8 mouse cellular contexts compared by ENCODE assay signal in genomic region chr3:103809799-103810150, GRCm38 (mm10). TPM values are rescaled to one million over a fixed set of nuclear protein-coding genes. Genes with fewer than 3 reads are reported as not detected.
DNase-seq lines count a peak whose midpoint lies in the region; ATAC-seq and TF ChIP-seq lines count a peak whose summit lies in the region.

No protein-coding gene starts in this region.

- WGBS in heart, postnatal 0 days, result 2% methylated on average over 14 of the region's 14 CpGs
- 3% methylated on average over 14 of the region's 14 CpGs for WGBS in hindbrain, embryonic 14.5 days
- 2% methylated on average over 14 of the region's 14 CpGs for WGBS in midbrain, embryonic 13.5 days

- no peaks in the 10 kb centered on the region for H3K9me3 ChIP-seq in heart, postnatal 0 days (replicated peaks; ENCODE audit: control insufficient read depth, low read length)
- no peaks in the 10 kb centered on the region for H3K9me3 ChIP-seq in hindbrain, embryonic 14.5 days (ENCODE audit: control insufficient read depth, low read length)
- no peaks in the 10 kb centered on the region for H3K9me3 ChIP-seq in midbrain, embryonic 13.5 days

- TF ChIP-seq CTCF in heart, postnatal 0 days (IDR thresholded peaks at IDR 0.05; ENCODE audit: low read depth), result no peak
- no peak for TF ChIP-seq CTCF in bone marrow macrophage, adult 2 months (IDR thresholded peaks at IDR 0.05; ENCODE audit: low read depth, low read length)

- no peak for TF ChIP-seq EP300 in heart, postnatal 0 days (IDR thresholded peaks at IDR 0.05; ENCODE audit: low read depth)

- peak overlapping the region; percentile 62 for H3K4me2 ChIP-seq in heart, postnatal 0 days (ENCODE audit: low read depth, low read length)
- H3K4me2 ChIP-seq in hindbrain, embryonic 14.5 days (replicated peaks), result peak overlapping the region; percentile 68
- H3K4me2 ChIP-seq in midbrain, embryonic 13.5 days (replicated peaks), result peak overlapping the region; percentile 87

- ATAC-seq in heart, postnatal 0 days (ENCODE audit: insufficient read depth, low read depth), result 0 out of 2 replicates have a peak, but pooled peaks have one; percentile 12
- peak; percentile 64 for ATAC-seq in hindbrain, embryonic 14.5 days (ENCODE audit: low FRiP score)
- ATAC-seq in midbrain, embryonic 13.5 days, result peak; percentile 75

- H3K27ac ChIP-seq in heart, postnatal 0 days (ENCODE audit: low read depth), result peak overlapping the region; percentile 92
- peak overlapping the region; percentile 92 for H3K27ac ChIP-seq in bone marrow macrophage, adult 2 months (ENCODE audit: insufficient read depth, low read depth, low read length)
- peak overlapping the region; percentile 86 for H3K27ac ChIP-seq in hindbrain, embryonic 14.5 days
- H3K27ac ChIP-seq in midbrain, embryonic 13.5 days, result peak overlapping the region; percentile 89

- peak overlapping the region; percentile 74 for H3K4me3 ChIP-seq in heart, postnatal 0 days (ENCODE audit: low read depth, low read length)
- peak overlapping the region; percentile 99 for H3K4me3 ChIP-seq in bone marrow macrophage, adult 2 months (ENCODE audit: insufficient read depth, low read length)
- H3K4me3 ChIP-seq in hindbrain, embryonic 14.5 days (replicated peaks; ENCODE audit: low read length), result peak overlapping the region; percentile 67
- H3K4me3 ChIP-seq in midbrain, embryonic 13.5 days (replicated peaks), result peak overlapping the region; percentile 82

- peaks cover 32% of the 10 kb centered on the region for H3K36me3 ChIP-seq in heart, postnatal 0 days (replicated peaks; ENCODE audit: control insufficient read depth, insufficient read depth, low read length)
- H3K36me3 ChIP-seq in hindbrain, embryonic 14.5 days (replicated peaks; ENCODE audit: control insufficient read depth, insufficient read depth), result peaks cover 21% of the 10 kb centered on the region
- H3K36me3 ChIP-seq in midbrain, embryonic 13.5 days, result peaks cover 28% of the 10 kb centered on the region

- peak overlapping the region; percentile 65 for H3K9ac ChIP-seq in heart, postnatal 0 days (replicated peaks; ENCODE audit: low read depth, low read length)
- H3K9ac ChIP-seq in hindbrain, embryonic 14.5 days, result peak overlapping the region; percentile 82
- peak overlapping the region; percentile 85 for H3K9ac ChIP-seq in midbrain, embryonic 13.5 days (replicated peaks)

- no peaks in the 10 kb centered on the region for H3K4me1 ChIP-seq in heart, postnatal 0 days (ENCODE audit: control insufficient read depth, insufficient read depth)
- peaks cover 24% of the 10 kb centered on the region for H3K4me1 ChIP-seq in bone marrow macrophage, adult 2 months (ENCODE audit: control insufficient read depth, insufficient read depth, low read length)
- peaks cover 15% of the 10 kb centered on the region for H3K4me1 ChIP-seq in hindbrain, embryonic 14.5 days (replicated peaks; ENCODE audit: control insufficient read depth, insufficient read depth, low read length)
- H3K4me1 ChIP-seq in midbrain, embryonic 13.5 days (replicated peaks), result peaks cover 19% of the 10 kb centered on the region

- no peaks in the 10 kb centered on the region for H3K27me3 ChIP-seq in heart, postnatal 0 days (ENCODE audit: control insufficient read depth, insufficient read depth, low read length)
- H3K27me3 ChIP-seq in hindbrain, embryonic 14.5 days (ENCODE audit: control insufficient read depth, insufficient read depth, low read length), result no peaks in the 10 kb centered on the region
- H3K27me3 ChIP-seq in midbrain, embryonic 13.5 days, result no peaks in the 10 kb centered on the region

- no peak for DNase-seq in heart, postnatal 0 days (ENCODE audit: low spot score)
- no peak for DNase-seq in heart, adult 8-10 months (ENCODE audit: low spot score)
- DNase-seq in hindbrain, embryonic 14.5 days (ENCODE audit: low spot score), result no peak
- DNase-seq in spleen, postnatal 4 days (ENCODE audit: low spot score in 2 of 2), result no peak
- no peak for DNase-seq in urinary bladder, postnatal 36 days (ENCODE audit: low spot score in 2 of 2)
- DNase-seq in thymus, postnatal 36 days, result no peak

- no peak for TF ChIP-seq POLR2A in bone marrow macrophage, adult 2 months (IDR thresholded peaks at IDR 0.05; ENCODE audit: borderline replicate concordance, low read depth, low read length)

RNA-seq across cellular contexts. Expression of gene Gm43064, which starts 0.4 kb away (rescaled TPM):
- total RNA-seq in heart, postnatal 0 days (2014; rRNA removed; ENCODE audit: low replicate concordance), result 0.50 TPM in 1 of 2 replicates, not detected in the other
- polyA plus RNA-seq in heart, postnatal 0 days (2015; fragmentation: Nextera tagmentation; extraction: Ambion mirVana), result 0.37 TPM in 1 of 2 replicates, not detected in the other
- not detected for total RNA-seq in heart, adult 8-10 months (2022)
- not detected in 2 replicates for polyA plus RNA-seq in bone marrow macrophage, adult 2 months (2012; ENCODE audit: insufficient read depth, insufficient read length, missing spikeins)
- polyA plus RNA-seq in hindbrain, embryonic 14.5 days (2014; fragmentation: Nextera tagmentation; extraction: Ambion mirVana), result 0.54 TPM in 1 of 2 replicates, not detected in the other
- polyA plus RNA-seq in midbrain, embryonic 13.5 days (2015; fragmentation: Nextera tagmentation; extraction: Ambion mirVana), result 0.46 TPM in 1 of 2 replicates, not detected in the other

RNA-seq across cellular contexts. Expression of gene Ap4b1, which starts 0.5 kb away (rescaled TPM):
- total RNA-seq in heart, postnatal 0 days (2014; rRNA removed; ENCODE audit: low replicate concordance), result 14.5 and 38.1 TPM in 2 replicates
- 14.5 and 14.9 TPM in 2 replicates for polyA plus RNA-seq in heart, postnatal 0 days (2015; fragmentation: Nextera tagmentation; extraction: Ambion mirVana)
- 10 to 100 TPM; 14.0 to 16.6 (median 15.9) TPM for total RNA-seq in heart, adult 8-10 months (2022)
- polyA plus RNA-seq in bone marrow macrophage, adult 2 months (2012; ENCODE audit: insufficient read depth, insufficient read length, missing spikeins), result 8.4 and 11.7 TPM in 2 replicates
- polyA plus RNA-seq in hindbrain, embryonic 14.5 days (2014; fragmentation: Nextera tagmentation; extraction: Ambion mirVana), result 20.4 and 25.2 TPM in 2 replicates
- polyA plus RNA-seq in midbrain, embryonic 13.5 days (2015; fragmentation: Nextera tagmentation; extraction: Ambion mirVana), result 24.1 and 25.0 TPM in 2 replicates

RNA-seq across cellular contexts. Expression of gene Dclre1b, which starts 0.5 kb away (rescaled TPM):
- 3.5 and 3.9 TPM in 2 replicates for total RNA-seq in heart, postnatal 0 days (2014; rRNA removed; ENCODE audit: low replicate concordance)
- 13.5 and 14.2 TPM in 2 replicates for polyA plus RNA-seq in heart, postnatal 0 days (2015; fragmentation: Nextera tagmentation; extraction: Ambion mirVana)
- total RNA-seq in heart, adult 8-10 months (2022), result 1 to 10 TPM; 5.3 to 9.6 (median 7.2) TPM
- polyA plus RNA-seq in bone marrow macrophage, adult 2 months (2012; ENCODE audit: insufficient read depth, insufficient read length, missing spikeins), result 17.5 and 19.1 TPM in 2 replicates
- polyA plus RNA-seq in hindbrain, embryonic 14.5 days (2014; fragmentation: Nextera tagmentation; extraction: Ambion mirVana), result 18.5 and 18.8 TPM in 2 replicates
- polyA plus RNA-seq in midbrain, embryonic 13.5 days (2015; fragmentation: Nextera tagmentation; extraction: Ambion mirVana), result 23.7 and 30.0 TPM in 2 replicates

RNA-seq across cellular contexts. Expression of gene Hipk1, which starts 18.4 kb away (rescaled TPM):
- total RNA-seq in heart, postnatal 0 days (2014; rRNA removed; ENCODE audit: low replicate concordance), result 56.9 and 61.1 TPM in 2 replicates
- 6.1 and 7.0 TPM in 2 replicates for polyA plus RNA-seq in heart, postnatal 0 days (2015; fragmentation: Nextera tagmentation; extraction: Ambion mirVana)
- total RNA-seq in heart, adult 8-10 months (2022), result 100 to 1,000 TPM in 1 of 4 experiments, 10 to 100 TPM in 3; 83.0 to 105 (median 93.9) TPM
- 63.3 and 82.6 TPM in 2 replicates for polyA plus RNA-seq in bone marrow macrophage, adult 2 months (2012; ENCODE audit: insufficient read depth, insufficient read length, missing spikeins)
- 16.3 and 17.6 TPM in 2 replicates for polyA plus RNA-seq in hindbrain, embryonic 14.5 days (2014; fragmentation: Nextera tagmentation; extraction: Ambion mirVana)
- 13.2 and 14.5 TPM in 2 replicates for polyA plus RNA-seq in midbrain, embryonic 13.5 days (2015; fragmentation: Nextera tagmentation; extraction: Ambion mirVana)

RNA-seq across cellular contexts. Expression of gene Bcl2l15, which starts 22.6 kb away (rescaled TPM):
- total RNA-seq in heart, postnatal 0 days (2014; rRNA removed; ENCODE audit: low replicate concordance), result not detected in 2 replicates
- 0.15 and 0.25 TPM in 2 replicates for polyA plus RNA-seq in heart, postnatal 0 days (2015; fragmentation: Nextera tagmentation; extraction: Ambion mirVana)
- total RNA-seq in heart, adult 8-10 months (2022), result not detected
- polyA plus RNA-seq in bone marrow macrophage, adult 2 months (2012; ENCODE audit: insufficient read depth, insufficient read length, missing spikeins), result not detected in 2 replicates
- polyA plus RNA-seq in hindbrain, embryonic 14.5 days (2014; fragmentation: Nextera tagmentation; extraction: Ambion mirVana), result 0.26 and 0.31 TPM in 2 replicates
- 0.08 and 0.63 TPM in 2 replicates for polyA plus RNA-seq in midbrain, embryonic 13.5 days (2015; fragmentation: Nextera tagmentation; extraction: Ambion mirVana)

Comparison
In these comparisons a context has a peak if more than half of its experiments do, and no peak if none do; other contexts are left out.
1. ATAC-seq: peak in every context shown above with its lines; median percentile 75 in midbrain, embryonic 13.5 days; 64 in hindbrain, embryonic 14.5 days; 12 in heart, postnatal 0 days.